Mouse (Mus musculus): ENCODE measurements at regions not wholly inside any gene's neighbourhood (a gene's known extent, or its start where the extent isn't known, plus 50 kb on each side); places are given as distances from the start of the nearest gene placed in this dataset.
"Not testable (repeated sequence)": the region's sequence is repeated elsewhere in the genome, so short reads cannot be mapped to it uniquely, and the experiment has no call there.

GRCm38 (mm10) chr11:29628476-29628875 lies 64.3 kb upstream of the Rtn4 start:
- ATAC-seq (ENCODE audit: insufficient read depth, low FRiP score, low TSS enrichment), result no peak
- no peak overlapping the region for H3K4me3 ChIP-seq (ENCODE audit: low read depth, low read length)
- H3K4me2 ChIP-seq (ENCODE audit: low read depth), result no peak overlapping the region
- 65% methylated on average over 2 of the region's 2 CpGs for WGBS
- H3K27ac ChIP-seq (ENCODE audit: low read depth, low read length), result no peak overlapping the region
- H3K27me3 ChIP-seq (ENCODE audit: control insufficient read depth, insufficient read depth, low read length), result no peaks in the 10 kb centered on the region
- H3K4me1 ChIP-seq (ENCODE audit: control insufficient read depth, insufficient read depth, low read length), result no peaks in the 10 kb centered on the region
- no peak overlapping the region for H3K9ac ChIP-seq (ENCODE audit: low read length)
- no peaks in the 10 kb centered on the region for H3K36me3 ChIP-seq (ENCODE audit: control insufficient read depth, insufficient read depth, low read length)
- no peak for DNase-seq (ENCODE audit: low spot score)
- no peaks in the 10 kb centered on the region for H3K9me3 ChIP-seq (ENCODE audit: control insufficient read depth, low read length)

GRCm38 (mm10) chr11:29632486-29632885 lies 60.3 kb upstream of the Rtn4 start:
- Histone ChIP-seq H3K9me3 (ENCODE audit: control insufficient read depth, low read length) (no peaks in the 10 kb centered on the region), H3K9ac (ENCODE audit: low read length) (no peak overlapping the region), H3K27ac (ENCODE audit: low read depth, low read length) (no peak overlapping the region), H3K36me3 (ENCODE audit: control insufficient read depth, insufficient read depth, low read length) (no peaks in the 10 kb centered on the region), H3K4me1 (ENCODE audit: control insufficient read depth, insufficient read depth, low read length) (no peaks in the 10 kb centered on the region), H3K4me3 (ENCODE audit: low read depth, low read length) (no peak overlapping the region), H3K4me2 (ENCODE audit: low read depth) (no peak overlapping the region), H3K27me3 (ENCODE audit: control insufficient read depth, insufficient read depth, low read length) (no peaks in the 10 kb centered on the region)
- 77% methylated on average over 1 of the region's 1 CpGs for WGBS
- no peak for ATAC-seq (ENCODE audit: insufficient read depth, low FRiP score, low TSS enrichment)
- DNase-seq (ENCODE audit: low spot score), result no peak

DNA sequence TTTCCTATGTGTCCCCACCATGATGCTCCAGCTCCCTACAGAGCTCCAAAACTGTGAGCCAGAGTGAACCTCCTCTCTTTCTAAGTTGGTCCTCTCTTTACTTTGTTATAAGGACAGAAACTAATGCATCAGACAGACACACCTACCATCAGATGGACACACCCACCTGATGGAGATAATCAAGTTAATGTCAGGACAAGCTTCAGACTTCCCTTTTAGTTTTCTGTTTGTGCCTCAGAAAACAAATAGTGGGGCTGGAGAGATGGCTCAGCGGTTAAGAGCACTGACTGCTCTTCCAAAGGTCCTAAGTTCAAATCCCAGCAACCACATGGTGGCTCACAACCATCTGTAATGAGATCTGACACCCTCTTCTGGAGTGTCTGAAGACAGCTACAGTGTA lies 59.5 kb upstream of the Rtn4 start:
- not testable (repeated sequence) for ATAC-seq (ENCODE audit: insufficient read depth, low FRiP score, low TSS enrichment); H3K4me2 ChIP-seq (ENCODE audit: low read depth); DNase-seq (ENCODE audit: low spot score); H3K4me3 ChIP-seq (ENCODE audit: low read depth, low read length); H3K4me1 ChIP-seq (ENCODE audit: control insufficient read depth, insufficient read depth, low read length); H3K9me3 ChIP-seq (ENCODE audit: control insufficient read depth, low read length); H3K36me3 ChIP-seq (ENCODE audit: control insufficient read depth, insufficient read depth, low read length); H3K27ac ChIP-seq (ENCODE audit: low read depth, low read length); H3K27me3 ChIP-seq (ENCODE audit: control insufficient read depth, insufficient read depth, low read length); H3K9ac ChIP-seq (ENCODE audit: low read length)
- 81% methylated on average over 1 of the region's 1 CpGs for WGBS

DNA sequence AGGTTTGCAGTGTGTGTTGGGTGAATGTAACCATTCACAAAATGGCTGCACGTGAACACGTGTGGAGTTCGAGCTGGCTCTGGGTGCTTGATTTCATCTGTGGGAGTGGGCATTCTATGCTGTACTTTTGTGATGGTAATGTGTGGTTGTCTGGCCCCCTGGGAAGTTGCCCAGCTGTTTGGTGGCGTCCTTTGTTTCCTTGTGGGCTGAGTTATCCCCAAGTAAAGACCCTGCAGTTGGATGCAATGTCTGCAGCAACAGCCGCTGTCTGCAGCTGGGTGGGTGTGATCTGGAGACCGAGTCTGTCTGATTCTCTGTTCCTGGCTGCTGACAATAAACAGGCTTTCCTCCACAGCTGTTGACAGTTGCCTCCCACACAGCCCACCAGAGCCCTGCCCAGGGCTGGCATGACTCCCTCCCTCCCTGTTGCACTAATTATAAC lies 56.0 kb upstream of the Rtn4 start:
- H3K27ac ChIP-seq (ENCODE audit: low read depth, low read length), result no peak overlapping the region

DNA sequence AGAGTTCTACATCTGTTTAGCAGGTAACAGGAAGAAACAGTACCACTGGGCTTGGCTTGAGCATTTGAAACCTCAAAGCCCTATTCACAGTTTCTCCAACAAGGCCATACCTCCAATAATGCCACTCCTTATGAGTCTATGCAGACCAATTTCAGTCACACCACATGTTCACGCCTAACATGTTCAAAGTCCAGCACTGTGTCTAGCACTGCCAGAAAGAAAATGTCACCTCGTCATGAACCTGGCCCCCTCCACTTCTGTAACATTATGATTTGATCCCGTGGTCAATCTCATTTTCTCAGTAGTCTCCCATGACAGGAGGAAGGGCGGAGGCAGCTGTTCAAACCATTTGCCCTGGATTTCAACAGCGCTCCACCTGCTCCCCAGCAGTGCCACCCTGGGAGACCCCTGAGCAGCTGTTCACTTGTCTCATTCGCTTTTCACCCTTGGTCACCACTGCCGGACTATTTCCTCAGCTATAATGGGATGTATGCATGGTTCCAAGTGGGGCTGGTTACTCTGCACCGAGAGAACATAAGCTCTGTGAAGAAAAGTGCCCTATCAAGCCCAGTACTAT lies 54.6 kb upstream of the Rtn4 start:
- Histone ChIP-seq H3K9ac (ENCODE audit: low read length) (no peak overlapping the region), H3K9me3 (ENCODE audit: control insufficient read depth, low read length) (no peaks in the 10 kb centered on the region), H3K36me3 (ENCODE audit: control insufficient read depth, insufficient read depth, low read length) (no peaks in the 10 kb centered on the region), H3K27me3 (ENCODE audit: control insufficient read depth, insufficient read depth, low read length) (no peaks in the 10 kb centered on the region), H3K4me1 (ENCODE audit: control insufficient read depth, insufficient read depth, low read length) (no peaks in the 10 kb centered on the region), H3K27ac (ENCODE audit: low read depth, low read length) (no peak overlapping the region), H3K4me2 (ENCODE audit: low read depth) (no peak overlapping the region), H3K4me3 (ENCODE audit: low read depth, low read length) (no peak overlapping the region)
- WGBS, result 76% methylated on average over 8 of the region's 8 CpGs
- no peak for ATAC-seq (ENCODE audit: insufficient read depth, low FRiP score, low TSS enrichment)
- DNase-seq (ENCODE audit: low spot score), result no peak

More for the DNA sequence above, 56.0 kb upstream of the Rtn4 start:
- no peaks in the 10 kb centered on the region for H3K4me1 ChIP-seq (ENCODE audit: control insufficient read depth, insufficient read depth, low read length)
- WGBS, result 48% methylated on average over 6 of the region's 6 CpGs
- no peak overlapping the region for H3K4me2 ChIP-seq (ENCODE audit: low read depth)
- no peak overlapping the region for H3K9ac ChIP-seq (ENCODE audit: low read length)
- no peaks in the 10 kb centered on the region for H3K9me3 ChIP-seq (ENCODE audit: control insufficient read depth, low read length)
- DNase-seq (ENCODE audit: low spot score), result peak; percentile 13
- H3K27me3 ChIP-seq (ENCODE audit: control insufficient read depth, insufficient read depth, low read length), result no peaks in the 10 kb centered on the region
- no peak; the same call in 1 of the 2 replicates for ATAC-seq (ENCODE audit: insufficient read depth, low FRiP score, low TSS enrichment)
- no peak overlapping the region for H3K4me3 ChIP-seq (ENCODE audit: low read depth, low read length)
- H3K36me3 ChIP-seq (ENCODE audit: control insufficient read depth, insufficient read depth, low read length), result no peaks in the 10 kb centered on the region

GRCm38 (mm10) chr11:29638861-29639260 lies 53.9 kb upstream of the Rtn4 start:
- Histone ChIP-seq H3K9me3 (ENCODE audit: control insufficient read depth, low read length) (no peaks in the 10 kb centered on the region), H3K27ac (ENCODE audit: low read depth, low read length) (no peak overlapping the region), H3K4me3 (ENCODE audit: low read depth, low read length) (no peak overlapping the region), H3K27me3 (ENCODE audit: control insufficient read depth, insufficient read depth, low read length) (no peaks in the 10 kb centered on the region), H3K9ac (ENCODE audit: low read length) (no peak overlapping the region), H3K4me1 (ENCODE audit: control insufficient read depth, insufficient read depth, low read length) (no peaks in the 10 kb centered on the region), H3K36me3 (ENCODE audit: control insufficient read depth, insufficient read depth, low read length) (no peaks in the 10 kb centered on the region), H3K4me2 (ENCODE audit: low read depth) (no peak overlapping the region)
- DNase-seq (ENCODE audit: low spot score) (no peak), ATAC-seq (ENCODE audit: insufficient read depth, low FRiP score, low TSS enrichment) (no peak)
- WGBS, result 38% methylated on average over 2 of the region's 2 CpGs
